Comparison of ENCODE assay signal across 9 mouse cellular contexts in the genomic region with DNA sequence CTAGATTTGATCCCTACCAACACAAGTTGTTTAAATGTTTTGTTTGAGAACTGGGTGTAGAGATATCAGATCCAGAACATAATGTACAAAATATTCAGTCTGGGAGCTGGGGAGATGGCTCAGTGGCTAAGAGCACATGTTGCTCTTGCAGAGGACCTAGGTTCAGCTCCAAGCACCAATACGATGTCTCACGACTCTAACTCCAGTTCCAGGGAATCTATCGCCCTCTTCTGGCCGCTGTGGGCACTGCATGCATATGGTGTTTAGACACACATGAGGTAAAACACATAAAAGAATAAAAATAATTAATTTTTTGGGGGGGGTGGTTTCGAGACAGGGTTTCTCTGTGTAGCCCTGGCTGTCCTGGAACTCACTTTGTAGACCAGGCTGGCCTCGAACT. TPM values are rescaled to one million over a fixed set of nuclear protein-coding genes. Genes with fewer than 3 reads are reported as not detected.
DNase-seq lines count a peak whose midpoint lies in the region; ATAC-seq and TF ChIP-seq lines count a peak whose summit lies in the region.
"Had no signal": no experiment of that assay in that cellular context is flagged by ENCODE, and none has a peak within 500 bp of the region (broad histone marks: within the 10 kb centered on the region; RNA-seq: fewer than 3 reads in every experiment).

No protein-coding gene starts in this region.

- H3K9ac ChIP-seq in MEL (ENCODE audit: control insufficient read depth, low read depth, low read length, poor library complexity, severe bottlenecking): no peak overlapping the region
- H3K9ac ChIP-seq in liver, embryonic 14.5 days (replicated peaks): no peak overlapping the region
- H3K9ac ChIP-seq in stomach, postnatal 0 days (ENCODE audit: low read length): no peak overlapping the region
- H3K9ac ChIP-seq: limb, embryonic 12.5 days had no signal

- H3K79me2 ChIP-seq in MEL (ENCODE audit: control insufficient read depth, insufficient read depth, low read length, poor library complexity): no peaks in the 10 kb centered on the region

- H3K4me2 ChIP-seq in liver, embryonic 14.5 days (ENCODE audit: low read depth): no peak overlapping the region
- no peak overlapping the region for H3K4me2 ChIP-seq in stomach, postnatal 0 days (replicated peaks; ENCODE audit: low read depth)
- H3K4me2 ChIP-seq: limb, embryonic 12.5 days had no signal

- intact Hi-C loops in heart, postnatal 14 days (cut with DNase I): loop anchor here (5.0 kb wide), 2 partner anchors 45 to 90 kb away; partner anchors contain the start of gene Gm42791

- no peak overlapping the region for H3K4me3 ChIP-seq in MEL (ENCODE audit: control insufficient read depth in 1 of 2, insufficient read depth in 1 of 2, low read depth in 2 of 2, low read length in 2 of 2)
- no peak overlapping the region for H3K4me3 ChIP-seq in liver, embryonic 14.5 days (ENCODE audit: insufficient read depth in 1 of 2, low read depth in 2 of 2, low read length in 2 of 2)
- no peak overlapping the region for H3K4me3 ChIP-seq in stomach, postnatal 0 days (ENCODE audit: low read depth, low read length)
- H3K4me3 ChIP-seq: limb, embryonic 12.5 days had no signal

- DNase-seq in heart, postnatal 14 days: peak; percentile 38 to 67
- DNase-seq in heart, adult 8-10 months (ENCODE audit: low spot score): no peak
- DNase-seq in A20 (ENCODE audit: low read depth, low spot score): peak; percentile 63
- peak; percentile 88 for DNase-seq in MEL (ENCODE audit: low read depth, low spot score)
- DNase-seq in liver, embryonic 14.5 days (ENCODE audit: low read depth in 3 of 3, low spot score in 3 of 3): no peak
- peak; percentile 61 for DNase-seq in stomach, postnatal 0 days (ENCODE audit: low spot score)
- DNase-seq in frontal cortex, postnatal 14 days (ENCODE audit: low spot score in 2 of 2): no peak

- TF ChIP-seq RAD21 in MEL (IDR thresholded peaks at IDR 0.05; ENCODE audit: low read depth, low read length): peak; percentile 80

- ATAC-seq in liver, embryonic 14.5 days (ENCODE audit: insufficient read depth): no peak
- ATAC-seq in stomach, postnatal 0 days (ENCODE audit: low FRiP score, low TSS enrichment): no peak
- ATAC-seq in frontal cortex, adult (ENCODE audit: low TSS enrichment): no peak

- WGBS in liver, embryonic 14.5 days (ENCODE audit: insufficient replicate concordance): 43% methylated on average over 6 of the region's 6 CpGs
- 57% methylated on average over 6 of the region's 6 CpGs for WGBS in stomach, postnatal 0 days

- peak; percentile 87 to 91 (median 91) for TF ChIP-seq CTCF in MEL (IDR thresholded peaks at IDR 0.05 in 2 of 3, conservative IDR thresholded peaks at IDR 0.05 in 1 of 3; ENCODE audit: control insufficient read depth in 1 of 3, insufficient read depth in 1 of 3, low read depth in 2 of 3, low read length in 3 of 3, poor library complexity in 1 of 3, severe bottlenecking in 1 of 3)
- peak; percentile 88 for TF ChIP-seq CTCF in liver, embryonic 14.5 days (IDR thresholded peaks at IDR 0.05; ENCODE audit: low read depth)
- peak; percentile 72 for TF ChIP-seq CTCF in stomach, postnatal 0 days (IDR thresholded peaks at IDR 0.05; ENCODE audit: low read depth)

- no peaks in the 10 kb centered on the region for H3K36me3 ChIP-seq in MEL (ENCODE audit: control insufficient read depth in 1 of 2, insufficient read depth in 2 of 2, low read length in 2 of 2)
- no peaks in the 10 kb centered on the region for H3K36me3 ChIP-seq in liver, embryonic 14.5 days (replicated peaks; ENCODE audit: control insufficient read depth, insufficient read depth, low read depth)
- no peaks in the 10 kb centered on the region for H3K36me3 ChIP-seq in stomach, postnatal 0 days (ENCODE audit: control insufficient read depth, insufficient read depth, low read length)
- H3K36me3 ChIP-seq: limb, embryonic 12.5 days had no signal

- H3K27ac ChIP-seq in MEL (ENCODE audit: control insufficient read depth, low read depth, low read length): no peak overlapping the region
- no peak overlapping the region for H3K27ac ChIP-seq in liver, embryonic 14.5 days
- no peak overlapping the region for H3K27ac ChIP-seq in stomach, postnatal 0 days (replicated peaks)
- H3K27ac ChIP-seq: limb, embryonic 12.5 days had no signal

- H3K9me3 ChIP-seq in MEL (replicated peaks; ENCODE audit: insufficient read depth, low read length): no peaks in the 10 kb centered on the region
- no peaks in the 10 kb centered on the region for H3K9me3 ChIP-seq in liver, embryonic 14.5 days (ENCODE audit: control insufficient read depth, low read length)
- H3K9me3 ChIP-seq in stomach, postnatal 0 days (ENCODE audit: control insufficient read depth, low read length): no peaks in the 10 kb centered on the region
- H3K9me3 ChIP-seq: limb, embryonic 12.5 days had no signal

- no peak for TF ChIP-seq POLR2A in MEL (IDR thresholded peaks at IDR 0.05; ENCODE audit: control insufficient read depth in 1 of 2, insufficient read depth in 1 of 2, low read depth in 1 of 2, low read length in 2 of 2, poor library complexity in 1 of 2)

- TF ChIP-seq EP300 in MEL (IDR thresholded peaks at IDR 0.05; ENCODE audit: low read depth in 1 of 2, low read length in 2 of 2): no peak
- TF ChIP-seq EP300 in liver, embryonic 14.5 days (IDR thresholded peaks at IDR 0.05; ENCODE audit: low read depth): no peak
- no peak for TF ChIP-seq EP300 in stomach, postnatal 0 days (optimal IDR thresholded peaks at IDR 0.05)

- H3K4me1 ChIP-seq in MEL (ENCODE audit: control insufficient read depth in 1 of 2, insufficient read depth in 2 of 2, low read length in 2 of 2): peaks cover 0 to 14% of the 10 kb centered on the region in 2 experiments; a peak in 1 of 4 replicates
- H3K4me1 ChIP-seq in liver, embryonic 14.5 days (replicated peaks; ENCODE audit: control insufficient read depth in 2 of 2, insufficient read depth in 2 of 2, low read length in 1 of 2): peaks cover 0 to 15% of the 10 kb centered on the region in 2 experiments; a peak in 2 of 4 replicates
- H3K4me1 ChIP-seq in stomach, postnatal 0 days (replicated peaks; ENCODE audit: control insufficient read depth, insufficient read depth): no peaks in the 10 kb centered on the region

- no peaks in the 10 kb centered on the region for H3K27me3 ChIP-seq in MEL (ENCODE audit: control insufficient read depth in 1 of 2, insufficient read depth in 2 of 2, low read length in 2 of 2)
- no peaks in the 10 kb centered on the region for H3K27me3 ChIP-seq in liver, embryonic 14.5 days (ENCODE audit: control insufficient read depth, insufficient read depth, low read length)
- H3K27me3 ChIP-seq in stomach, postnatal 0 days (ENCODE audit: control insufficient read depth, insufficient read depth, low read length): no peaks in the 10 kb centered on the region
- H3K27me3 ChIP-seq: limb, embryonic 12.5 days had no signal

TF ChIP-seq in MEL, 35 proteins besides CTCF, POLR2A, EP300 and RAD21:
- TF ChIP-seq MYC (IDR thresholded peaks at IDR 0.05; ENCODE audit: low read depth, low read length): peak; percentile 51; the same call in 1 of the 2 replicates
- TF ChIP-seq ZC3H11A (IDR thresholded peaks at IDR 0.05; ENCODE audit: low read depth, low read length): peak; percentile 85
- TF ChIP-seq SMC3 (IDR thresholded peaks at IDR 0.05; ENCODE audit: low read depth, low read length): peak; percentile 82
- no peak for TF ChIP-seq TCF12 (IDR thresholded peaks at IDR 0.05; ENCODE audit: low read depth, low read length)
- TF ChIP-seq ZNF384 (IDR thresholded peaks at IDR 0.05; ENCODE audit: low read depth, low read length): 0 out of 2 replicates have a peak, but pooled peaks have one; percentile 39
- TF ChIP-seq POLR2AphosphoS2 (IDR thresholded peaks at IDR 0.05; ENCODE audit: low read length): no peak
- TF ChIP-seq UBTF (IDR thresholded peaks at IDR 0.05; ENCODE audit: borderline replicate concordance, insufficient read depth, low read depth, low read length): no peak
TF ChIP-seq in MEL: peak in this region for 4.

RNA-seq across cellular contexts. Expression of gene Katnal1, which starts 23.3 kb away (rescaled TPM):
- total RNA-seq in heart, postnatal 14 days (2021): 1 to 10 TPM; 5.4 to 7.9 TPM
- 10 to 100 TPM in 3 of 4 experiments, 1 to 10 TPM in 1; 8.8 to 12.8 (median 11.6) TPM for total RNA-seq in heart, adult 8-10 months (2022)
- 13.6 and 14.8 TPM in 2 replicates for total RNA-seq in MEL (2012; rRNA removed)
- polyA plus RNA-seq in MEL (2012; ENCODE audit: insufficient read depth in 1 of 2, insufficient read length in 2 of 2, low read depth in 1 of 2, low replicate concordance in 2 of 2, missing spikeins in 1 of 2): 10 to 100 TPM in 1 of 2 experiments, not detected in 1; 12.8 TPM
- polyA plus RNA-seq in liver, embryonic 14.5 days (2012; rRNA removed): 3.9 and 5.1 TPM in 2 replicates
- 7.6 and 8.3 TPM in 2 replicates for polyA plus RNA-seq in liver, embryonic 14.5 days (2014; fragmentation: Nextera tagmentation; extraction: Ambion mirVana)
- polyA plus RNA-seq in stomach, postnatal 0 days (2015; fragmentation: Nextera tagmentation; extraction: Ambion mirVana): 3.4 and 4.1 TPM in 2 replicates

RNA-seq across cellular contexts. Expression of gene Gm42791, which starts 42.5 kb away (rescaled TPM):
- total RNA-seq in heart, postnatal 14 days (2021): 1 to 10 TPM; 3.3 to 6.1 TPM
- 1 to 10 TPM; 3.2 to 7.7 (median 7.3) TPM for total RNA-seq in heart, adult 8-10 months (2022)
- total RNA-seq in MEL (2012; rRNA removed): 1.2 TPM in 1 of 2 replicates, not detected in the other
- 1 to 10 TPM in 1 of 2 experiments, not detected in 1; 2.1 TPM for polyA plus RNA-seq in MEL (2012; ENCODE audit: insufficient read depth in 1 of 2, insufficient read length in 2 of 2, low read depth in 1 of 2, low replicate concordance in 2 of 2, missing spikeins in 1 of 2)
- not detected in 2 replicates for polyA plus RNA-seq in liver, embryonic 14.5 days (2012; rRNA removed)
- polyA plus RNA-seq in liver, embryonic 14.5 days (2014; fragmentation: Nextera tagmentation; extraction: Ambion mirVana): 1.0 TPM in 1 of 2 replicates, not detected in the other
- 0.99 TPM in 1 of 2 replicates, not detected in the other for polyA plus RNA-seq in stomach, postnatal 0 days (2015; fragmentation: Nextera tagmentation; extraction: Ambion mirVana)

Comparison
In these comparisons a context has a peak if more than half of its experiments do, and no peak if none do; other contexts are left out.
1. DNase-seq: peak in heart, postnatal 14 days (2 of 2), A20 (single experiment), MEL (single experiment) and stomach, postnatal 0 days (single experiment); none in heart, adult 8-10 months (single experiment), liver, embryonic 14.5 days (0 of 3) and frontal cortex, postnatal 14 days (0 of 2).
2. Peak in every context shown above with its lines, with median percentiles within 50 percentile points of each other: CTCF ChIP-seq.